Mouse (Mus musculus): ENCODE measurements around the gene Efna1.

DNA sequence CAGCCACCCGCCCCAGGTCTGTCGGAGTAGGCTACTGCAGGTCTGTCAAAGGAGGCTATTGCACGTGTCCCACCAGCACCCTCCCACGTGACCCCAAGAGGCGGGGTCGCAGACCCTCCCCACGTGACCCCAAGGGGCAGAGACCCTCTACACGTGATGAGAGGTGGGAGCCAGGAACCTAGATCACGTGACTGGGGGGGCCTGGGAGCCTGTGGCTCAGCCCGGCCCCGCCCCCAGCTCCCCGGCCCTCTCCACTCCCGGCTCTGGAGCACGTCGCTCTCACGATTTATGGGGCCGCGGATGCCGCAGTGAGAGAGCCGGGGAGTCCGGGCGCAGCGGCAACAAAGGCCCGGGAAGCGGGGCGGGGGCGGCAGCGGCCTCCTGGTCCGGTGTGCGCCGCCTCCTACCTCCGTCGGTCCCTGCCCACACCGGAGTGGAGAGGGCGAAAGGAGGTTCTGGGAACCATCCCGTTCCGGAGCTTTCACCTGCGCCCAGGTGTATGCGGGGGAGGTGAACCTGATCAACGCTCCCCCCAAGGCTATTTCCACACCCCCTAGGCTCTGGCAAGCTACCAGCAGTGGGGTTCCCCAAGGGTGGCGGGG is 39.7 kb upstream of the Efna1 start:
- TF ChIP-seq POLR2A (IDR thresholded peaks at IDR 0.05; ENCODE audit: control insufficient read depth in 1 of 2, insufficient read depth in 1 of 2, low read depth in 1 of 2, low read length in 2 of 2, poor library complexity in 1 of 2) (no peak), CTCF (IDR thresholded peaks at IDR 0.05 in 2 of 3, conservative IDR thresholded peaks at IDR 0.05 in 1 of 3; ENCODE audit: control insufficient read depth in 1 of 3, insufficient read depth in 1 of 3, low read depth in 2 of 3, low read length in 3 of 3, poor library complexity in 1 of 3, severe bottlenecking in 1 of 3) (no peak)

All from MEL (cell line).